Mouse (Mus musculus) activated CD4-positive, CD25-positive, alpha-beta regulatory T cell, adult 9 weeks (primary cell): ENCODE data around the gene Stpg4. TPM values are rescaled to one million over a fixed set of nuclear protein-coding genes. Genes with fewer than 3 reads are reported as not detected.

Source experiments
- polyA plus RNA-seq: library from polyadenylated mRNA; unstranded; fragments of 100-300 nt; shearing (Covaris generic); gene quantifications from one replicate; pipeline ENCODE4 v1.2.1, GENCODE M21; 2017

Stpg4 gene
- not detected for polyA plus RNA-seq

GRCm38 (mm10) chr17:87427511-87427910 lies at the start of gene Stpg4:
Stpg4 (minus strand) TSS chr17:87427741.

GRCm38 (mm10) chr17:87446767-87447611 lies 19.4 kb upstream of the Stpg4 start, which contains the start of gene Calm2:
Calm2 (minus strand) TSS chr17:87446935.

Other genes starting within 250 kb of the Stpg4 start
- 43.3 TPM for gene Mcfd2, start 161.8 kb downstream of the Stpg4 start, polyA plus RNA-seq
- gene Ttc7, start 144.9 kb downstream of the Stpg4 start, polyA plus RNA-seq: 30.6 TPM
- gene Calm2, start 19.2 kb upstream of the Stpg4 start, polyA plus RNA-seq: 578 TPM
- 4.0 TPM for gene Epcam, start 208.2 kb upstream of the Stpg4 start, polyA plus RNA-seq
- 77.5 TPM for gene Msh2, start 244.6 kb upstream of the Stpg4 start, polyA plus RNA-seq